Mouse (Mus musculus): Measurements from ENCODE around the gene Bbof1. TPM values are rescaled to one million over a fixed set of nuclear protein-coding genes. Genes with fewer than 3 reads are reported as not detected.

The Bbof1 gene
- polyA plus RNA-seq, 1 experiment from 2014 or later = 0.94 TPM

DNA sequence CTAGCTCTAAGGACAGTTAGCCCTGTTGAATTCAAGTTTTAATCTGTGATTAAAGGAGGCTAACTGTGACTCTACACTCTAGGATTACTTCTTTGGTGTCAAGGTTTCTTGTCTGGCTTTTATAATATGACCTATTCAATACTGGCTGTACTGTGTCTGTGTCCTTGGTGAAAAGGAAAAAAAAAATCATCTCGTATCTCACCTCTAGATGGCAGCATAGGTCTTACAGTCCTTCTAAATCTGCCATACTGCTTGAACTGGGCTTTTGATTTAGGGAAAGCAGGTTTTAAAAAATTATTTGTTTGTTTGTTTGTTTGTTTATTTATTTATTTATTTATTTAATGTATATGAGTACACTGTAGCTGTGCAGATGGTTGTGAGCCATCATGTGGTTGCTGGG, 59.8 kb downstream of the Bbof1 start:
- no peak for ATAC-seq
- H3K4me3 ChIP-seq (ENCODE audit: low read depth, low read length) = no peak overlapping the region
- 2% methylated on average over 1 of the region's 1 CpGs for WGBS
- H3K4me2 ChIP-seq (ENCODE audit: low read length) = no peak overlapping the region
- no peaks in the 10 kb centered on the region for H3K4me1 ChIP-seq (ENCODE audit: control insufficient read depth, insufficient read depth, low read length)
- no peak overlapping the region for H3K27ac ChIP-seq (ENCODE audit: low read depth, low read length)
- no peaks in the 10 kb centered on the region for H3K27me3 ChIP-seq (replicated peaks; ENCODE audit: control insufficient read depth, insufficient read depth, low read length)
- peaks cover 24% of the 10 kb centered on the region for H3K36me3 ChIP-seq (ENCODE audit: control insufficient read depth, insufficient read depth, low read length)
- peak; percentile 84 for DNase-seq (ENCODE audit: low spot score)
- H3K9ac ChIP-seq (ENCODE audit: low read length) = no peak overlapping the region
- no peaks in the 10 kb centered on the region for H3K9me3 ChIP-seq (replicated peaks; ENCODE audit: control insufficient read depth, low read length)

GRCm38 (mm10) chr12:84478937-84479336, 70.1 kb downstream of the Bbof1 start:
- H3K9ac ChIP-seq (ENCODE audit: low read length) = no peak overlapping the region
- DNase-seq (ENCODE audit: low spot score) (no peak), ATAC-seq (no peak)
- WGBS = 93% methylated on average over 7 of the region's 7 CpGs
- no peak overlapping the region for H3K4me2 ChIP-seq (ENCODE audit: low read length)
- H3K36me3 ChIP-seq (ENCODE audit: control insufficient read depth, insufficient read depth, low read length) = no peaks in the 10 kb centered on the region
- H3K27ac ChIP-seq (ENCODE audit: low read depth, low read length) = no peak overlapping the region
- H3K9me3 ChIP-seq (replicated peaks; ENCODE audit: control insufficient read depth, low read length) = no peaks in the 10 kb centered on the region
- H3K27me3 ChIP-seq (replicated peaks; ENCODE audit: control insufficient read depth, insufficient read depth, low read length) = no peaks in the 10 kb centered on the region
- H3K4me3 ChIP-seq (ENCODE audit: low read depth, low read length) = no peak overlapping the region
- no peaks in the 10 kb centered on the region for H3K4me1 ChIP-seq (ENCODE audit: control insufficient read depth, insufficient read depth, low read length)

- no peak for DNase-seq (ENCODE audit: low spot score)
- Histone ChIP-seq H3K36me3 (ENCODE audit: control insufficient read depth, insufficient read depth, low read length) (no peaks in the 10 kb centered on the region), H3K4me1 (ENCODE audit: control insufficient read depth, insufficient read depth, low read length) (no peaks in the 10 kb centered on the region), H3K27me3 (replicated peaks; ENCODE audit: control insufficient read depth, insufficient read depth, low read length) (no peaks in the 10 kb centered on the region), H3K4me2 (ENCODE audit: low read length) (no peak overlapping the region), H3K9ac (ENCODE audit: low read length) (no peak overlapping the region), H3K4me3 (ENCODE audit: low read depth, low read length) (no peak overlapping the region), H3K9me3 (replicated peaks; ENCODE audit: control insufficient read depth, low read length) (no peaks in the 10 kb centered on the region), H3K27ac (ENCODE audit: low read depth, low read length) (no peak overlapping the region)
- WGBS = 70% methylated on average over 2 of the region's 2 CpGs
- no peak for ATAC-seq
Measured at GRCm38 (mm10) chr12:84481251-84481650, 72.4 kb downstream of the Bbof1 start.

DNA sequence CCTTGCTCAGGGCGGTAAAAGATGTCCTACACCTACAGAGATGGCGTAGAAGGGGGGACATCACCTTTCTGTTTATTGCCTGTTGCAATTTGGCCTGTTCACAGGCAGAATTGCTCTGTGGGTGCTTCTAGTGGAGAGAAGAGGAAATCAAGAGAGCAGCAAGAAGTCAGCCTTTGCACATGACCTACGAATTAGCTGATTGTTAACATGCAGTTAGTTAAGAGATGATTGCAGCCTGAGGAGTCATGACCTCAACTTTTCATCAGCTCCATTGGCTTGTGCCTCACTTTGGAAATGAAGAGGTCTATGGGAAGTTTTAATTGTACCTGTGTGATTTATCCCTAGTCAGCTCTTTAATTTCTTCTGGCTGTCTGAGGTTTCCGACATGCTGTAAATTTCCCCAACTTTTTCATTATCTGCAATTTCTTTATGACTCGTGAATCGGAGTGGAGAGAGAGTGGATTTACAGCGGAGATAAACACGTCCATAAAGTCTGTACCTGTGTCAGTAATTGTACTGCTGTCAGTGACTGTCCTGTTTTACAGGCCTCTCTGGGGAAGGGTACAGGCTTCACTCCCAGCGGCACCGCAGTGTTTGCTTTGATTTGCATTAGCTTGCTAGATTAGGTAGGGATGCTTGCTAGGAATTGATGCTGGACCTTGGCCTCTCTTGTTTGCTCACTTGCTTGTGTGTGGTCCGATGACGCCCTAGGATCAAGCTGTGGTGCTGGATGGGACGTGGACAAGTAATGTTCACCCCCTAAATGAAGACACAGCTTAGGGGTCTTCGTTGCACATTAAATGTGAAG, 74.1 kb downstream of the Bbof1 start:
- Histone ChIP-seq H3K27ac (ENCODE audit: low read depth, low read length) (no peak overlapping the region), H3K9ac (ENCODE audit: low read length) (no peak overlapping the region), H3K4me1 (ENCODE audit: control insufficient read depth, insufficient read depth, low read length) (no peaks in the 10 kb centered on the region; the same call in 1 of the 2 replicates), H3K36me3 (ENCODE audit: control insufficient read depth, insufficient read depth, low read length) (no peaks in the 10 kb centered on the region), H3K4me2 (ENCODE audit: low read length) (no peak overlapping the region), H3K9me3 (replicated peaks; ENCODE audit: control insufficient read depth, low read length) (no peaks in the 10 kb centered on the region), H3K4me3 (ENCODE audit: low read depth, low read length) (no peak overlapping the region), H3K27me3 (replicated peaks; ENCODE audit: control insufficient read depth, insufficient read depth, low read length) (no peaks in the 10 kb centered on the region)
- 93% methylated on average over 14 of the region's 14 CpGs for WGBS
- ATAC-seq (no peak), DNase-seq (ENCODE audit: low spot score) (no peak)

DNA sequence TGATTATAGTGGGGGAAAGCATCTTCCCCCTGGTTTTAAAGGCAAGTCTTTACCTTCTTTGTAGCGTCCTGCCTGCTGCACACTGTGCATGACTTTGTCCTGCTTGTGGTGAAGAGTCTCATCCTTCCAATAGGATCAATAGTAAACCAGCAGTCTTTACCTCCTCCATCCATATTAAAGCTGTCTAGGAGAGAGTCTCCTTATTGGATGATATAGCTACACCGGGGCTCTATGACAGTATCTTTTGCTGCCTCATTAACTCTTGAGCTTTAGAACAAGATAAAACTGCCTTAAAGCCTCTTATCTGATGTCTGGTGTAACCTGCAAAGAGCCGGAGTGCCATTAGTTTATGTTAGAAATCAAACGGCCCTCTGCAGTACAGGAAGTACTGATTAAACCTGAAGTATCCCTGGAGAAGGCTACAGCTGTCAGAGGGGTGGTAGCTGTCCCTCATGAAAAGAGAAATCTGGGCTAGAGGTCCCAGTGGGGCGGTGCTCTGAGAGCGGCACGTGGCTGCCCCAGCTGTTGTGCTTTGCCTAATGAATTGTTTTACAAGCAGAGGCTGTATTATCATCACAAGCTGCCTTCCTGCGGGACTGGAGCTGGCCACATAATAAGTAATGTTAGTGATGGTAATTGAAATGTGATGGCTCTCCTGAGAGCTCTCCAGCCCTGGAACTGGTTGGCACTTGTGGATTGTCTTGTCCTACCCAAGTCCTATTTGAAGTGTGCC, 78.6 kb downstream of the Bbof1 start:
- Histone ChIP-seq H3K36me3 (ENCODE audit: control insufficient read depth, insufficient read depth, low read length) (no peaks in the 10 kb centered on the region), H3K27me3 (replicated peaks; ENCODE audit: control insufficient read depth, insufficient read depth, low read length) (no peaks in the 10 kb centered on the region), H3K4me3 (ENCODE audit: low read depth, low read length) (no peak overlapping the region), H3K9ac (ENCODE audit: low read length) (no peak overlapping the region), H3K27ac (ENCODE audit: low read depth, low read length) (no peak overlapping the region), H3K4me2 (ENCODE audit: low read length) (no peak overlapping the region), H3K4me1 (ENCODE audit: control insufficient read depth, insufficient read depth, low read length) (no peaks in the 10 kb centered on the region; the same call in 1 of the 2 replicates), H3K9me3 (replicated peaks; ENCODE audit: control insufficient read depth, low read length) (no peaks in the 10 kb centered on the region)
- peak; percentile 74 for DNase-seq (ENCODE audit: low spot score)
- 24% methylated on average over 8 of the region's 8 CpGs for WGBS
- peak; percentile 70 for ATAC-seq

Other genes with a start within 250 kb of the Bbof1 start
- 3.2 and 3.4 TPM in 2 replicates for gene Elmsan1, start 190.2 kb upstream of the Bbof1 start, polyA plus RNA-seq (2014; fragmentation: Nextera tagmentation; extraction: Ambion mirVana)
- 13.0 and 14.2 TPM in 2 replicates for gene Ptgr2, start 123.8 kb upstream of the Bbof1 start, polyA plus RNA-seq (2014; fragmentation: Nextera tagmentation; extraction: Ambion mirVana)
- gene Zfp410, start 92.2 kb upstream of the Bbof1 start, polyA plus RNA-seq (2014; fragmentation: Nextera tagmentation; extraction: Ambion mirVana) = 89.6 and 104 TPM in 2 replicates
- gene Coq6, start 47.4 kb upstream of the Bbof1 start, polyA plus RNA-seq (2014; fragmentation: Nextera tagmentation; extraction: Ambion mirVana) = 48.6 and 57.6 TPM in 2 replicates
- 8.5 and 12.8 TPM in 2 replicates for gene Fam161b, start 47.2 kb upstream of the Bbof1 start, polyA plus RNA-seq (2014; fragmentation: Nextera tagmentation; extraction: Ambion mirVana)
- 8.0 and 8.5 TPM in 2 replicates for gene Entpd5, start within 50 bp of the Bbof1 start, polyA plus RNA-seq (2014; fragmentation: Nextera tagmentation; extraction: Ambion mirVana)
- gene Rnf113a2, start 8.1 kb downstream of the Bbof1 start, polyA plus RNA-seq (2014; fragmentation: Nextera tagmentation; extraction: Ambion mirVana) = 27.6 and 30.4 TPM in 2 replicates
- 35.2 and 37.7 TPM in 2 replicates for gene Aldh6a1, start 41.9 kb downstream of the Bbof1 start, polyA plus RNA-seq (2014; fragmentation: Nextera tagmentation; extraction: Ambion mirVana)
- gene Lin52, start 42.4 kb downstream of the Bbof1 start, polyA plus RNA-seq (2014; fragmentation: Nextera tagmentation; extraction: Ambion mirVana) = 41.2 and 46.1 TPM in 2 replicates
- 0.09 TPM in 1 of 2 replicates, not detected in the other for gene Vsx2, start 160.7 kb downstream of the Bbof1 start, polyA plus RNA-seq (2014; fragmentation: Nextera tagmentation; extraction: Ambion mirVana)
- 5.2 and 8.3 TPM in 2 replicates for gene Abcd4, start 208.3 kb downstream of the Bbof1 start, polyA plus RNA-seq (2014; fragmentation: Nextera tagmentation; extraction: Ambion mirVana)
- not detected in 2 replicates for gene Vrtn, start 231.9 kb downstream of the Bbof1 start, polyA plus RNA-seq (2014; fragmentation: Nextera tagmentation; extraction: Ambion mirVana)